Mouse (Mus musculus) spleen, adult 2 months (tissue): Measurements from ENCODE around the gene Mb21d2.

Source experiments
- CTCF ChIP-seq: fragments of 200-500 bp; IDR thresholded peaks from 2 replicates; pipeline ENCODE4 v1.5.1; 2011; ENCODE audit warnings: mild to moderate bottlenecking, inconsistent platforms; ENCODE audit not compliant: insufficient read depth, insufficient read length, insufficient replicate concordance; ENCODE audit errors: extremely low read depth
- POLR2A ChIP-seq: fragments of 200-500 bp; IDR thresholded peaks from 2 replicates; pipeline ENCODE4 v1.6.1; 2011; ENCODE audit warnings: low read depth, low read length, inconsistent platforms

DNA sequence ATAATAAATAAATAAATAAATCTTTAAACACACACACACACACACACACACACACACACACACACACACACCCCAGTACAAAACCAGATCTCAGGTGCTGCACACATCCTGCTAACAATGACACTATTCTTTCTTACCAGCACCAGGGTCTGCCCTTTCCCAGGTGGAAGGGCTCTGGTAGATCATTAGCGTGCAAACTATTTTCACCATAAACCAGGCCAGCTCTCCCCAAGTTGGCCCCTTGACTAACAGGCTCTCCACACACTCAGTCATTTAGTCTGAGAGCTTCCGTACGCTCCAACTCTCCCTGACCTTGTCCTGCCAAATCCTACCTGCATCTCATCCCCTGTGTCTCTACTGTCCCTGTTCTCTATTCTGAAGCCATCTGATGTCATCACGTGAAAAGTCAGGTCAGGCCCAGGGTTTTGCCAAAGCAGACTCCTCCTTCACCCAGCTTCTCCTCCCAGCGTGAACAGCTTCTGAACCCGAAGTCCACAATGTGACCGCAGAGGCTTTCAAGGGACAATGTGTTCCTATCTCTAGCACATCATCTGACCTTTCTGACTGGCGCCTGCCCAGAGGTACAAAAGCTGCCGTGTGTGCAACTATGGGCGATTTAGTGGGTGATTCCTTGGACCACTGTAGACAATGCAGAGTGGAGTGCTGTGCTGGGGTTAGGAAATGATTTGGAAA, 100.1 kb downstream of the Mb21d2 start:
- TF ChIP-seq CTCF: no peak
- TF ChIP-seq POLR2A: no peak
